Mouse (Mus musculus) intestine, postnatal 0 days (tissue): ENCODE measurements around the gene Zc3h12c. TPM values are rescaled to one million over a fixed set of nuclear protein-coding genes. Genes with fewer than 3 reads are reported as not detected.
"Not testable (repeated sequence)": the region's sequence is repeated elsewhere in the genome, so short reads cannot be mapped to it uniquely, and the experiment has no call there.

Source experiments
- ATAC-seq: fragments of 200-750 bp; cut with Nextera tagmentation; 2 replicates; pipeline ENCODE4 v1.8.0; 2017; ENCODE audit warnings: mild to moderate bottlenecking, moderate TSS enrichment, moderate library complexity
- H3K27ac ChIP-seq: fragments of 300-500 bp; sonication (generic); 2 replicates; pipeline ENCODE4 v1.5.1; 2014; ENCODE audit warnings: mild to moderate bottlenecking, low read depth, low read length, moderate library complexity
- H3K27me3 ChIP-seq: fragments of 300-500 bp; sonication (generic); replicated peaks from 2 replicates; pipeline ENCODE4 v1.6.1; 2014; ENCODE audit warnings: low read length, mixed read lengths; ENCODE audit not compliant: control insufficient read depth, insufficient read depth
- H3K36me3 ChIP-seq: fragments of 300-500 bp; sonication (generic); 2 replicates; pipeline ENCODE4 v1.6.1; 2014; ENCODE audit warnings: mild to moderate bottlenecking, moderate library complexity; ENCODE audit not compliant: control insufficient read depth, insufficient read depth
- H3K4me1 ChIP-seq: fragments of 300-500 bp; sonication (generic); replicated peaks from 2 replicates; pipeline ENCODE4 v1.6.1; 2014; ENCODE audit warnings: antibody characterized with exemption, low read length, mixed read lengths; ENCODE audit not compliant: control insufficient read depth, insufficient read depth
- H3K4me2 ChIP-seq: fragments of 300-500 bp; sonication (generic); replicated peaks from 2 replicates; pipeline ENCODE4 v1.6.1; 2014; ENCODE audit warnings: low read depth, mild to moderate bottlenecking, moderate library complexity
- H3K4me3 ChIP-seq: fragments of 300-500 bp; sonication (generic); 2 replicates; pipeline ENCODE4 v1.5.1; 2014; ENCODE audit warnings: low read depth, low read length
- H3K9ac ChIP-seq: fragments of 300-500 bp; sonication (generic); 2 replicates; pipeline ENCODE4 v1.6.1; 2014; ENCODE audit warnings: mild to moderate bottlenecking, low read depth, low read length
- H3K9me3 ChIP-seq: fragments of 300-500 bp; sonication (generic); 2 replicates; pipeline ENCODE4 v1.6.1; 2016; ENCODE audit warnings: mixed run types; ENCODE audit not compliant: control insufficient read depth
- CTCF ChIP-seq: sonication (generic); IDR thresholded peaks from 2 replicates; pipeline ENCODE4 v1.5.1; 2016; ENCODE audit warnings: low read depth, mild to moderate bottlenecking, control low read depth, antibody characterized with exemption, moderate library complexity
- WGBS: fragments of 180-500 bp; shearing (Covaris S2); extraction: QIAGEN DNeasy Blood & Tissue Kit; methylation state at CpG from one replicate; pipeline ENCODE4 v1.1.7; 2014; 5-methylcytosine and 5-hydroxymethylcytosine counted together
- microRNA-seq: library from miRNA; unstranded; fragments of <30 nt; microRNA quantifications from one replicate; pipeline ENCODE4, GENCODE M21; 2016
- polyA plus RNA-seq: library from polyadenylated mRNA; unstranded; fragments of >200 nt; fragmentation: Nextera tagmentation; extraction: Ambion mirVana; gene quantifications from 2 replicates; pipeline ENCODE4 v1.2.1, GENCODE M21; 2015

The Zc3h12c gene
- polyA plus RNA-seq, 1 experiment from 2014 or later, result 0.95 TPM

GRCm38 (mm10) chr9:52077692-52078091 lies 90.7 kb downstream of the Zc3h12c start:
- Histone ChIP-seq H3K4me1 (no peaks in the 10 kb centered on the region), H3K9me3 (no peaks in the 10 kb centered on the region), H3K27me3 (no peaks in the 10 kb centered on the region; the same call in 1 of the 2 replicates), H3K4me3 (no peak overlapping the region), H3K27ac (no peak overlapping the region), H3K4me2 (no peak overlapping the region), H3K9ac (no peak overlapping the region), H3K36me3 (peaks cover 24% of the 10 kb centered on the region)
- 77% methylated on average over 1 of the region's 1 CpGs for WGBS
- no peak for ATAC-seq
- no peak for TF ChIP-seq CTCF

- 94% methylated on average over 2 of the region's 2 CpGs for whole genome bisulfite sequencing
- H3K4me1 ChIP-seq, result no peaks in the 10 kb centered on the region
- H3K36me3 ChIP-seq, result peaks cover 27% of the 10 kb centered on the region
- no peak for ATAC-seq
- H3K4me2 ChIP-seq, result no peak overlapping the region
- H3K4me3 ChIP-seq, result no peak overlapping the region
- no peak overlapping the region for H3K27ac ChIP-seq
- no peak overlapping the region for H3K9ac ChIP-seq
- no peaks in the 10 kb centered on the region; the same call in 1 of the 2 replicates for H3K27me3 ChIP-seq
- no peak for TF ChIP-seq CTCF
- no peaks in the 10 kb centered on the region for H3K9me3 ChIP-seq
Measured at GRCm38 (mm10) chr9:52076089-52076488, 92.3 kb downstream of the Zc3h12c start.

DNA sequence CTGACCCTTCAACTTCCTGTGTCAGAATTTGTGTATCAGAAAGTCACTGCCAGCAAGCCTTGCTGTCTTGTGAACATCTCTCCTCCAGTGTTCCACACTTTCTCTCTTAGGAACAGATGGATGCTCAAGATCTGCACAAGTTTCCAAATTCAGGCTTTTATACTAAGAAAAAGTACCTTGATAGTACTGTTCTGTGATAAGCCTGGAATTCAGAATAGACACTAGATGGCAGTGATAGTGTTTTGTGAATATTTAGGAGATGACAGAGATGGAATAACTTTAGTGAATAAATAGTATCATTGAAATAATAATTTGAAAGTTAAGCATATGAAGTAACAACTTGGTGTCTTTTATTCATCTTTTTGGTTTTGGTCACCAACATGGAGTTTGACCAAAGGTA lies 96.2 kb downstream of the Zc3h12c start:
- Histone ChIP-seq H3K4me3 (no peak overlapping the region), H3K4me2 (no peak overlapping the region), H3K9ac (no peak overlapping the region), H3K36me3 (peaks cover 34% of the 10 kb centered on the region), H3K27me3 (no peaks in the 10 kb centered on the region; the same call in 1 of the 2 replicates), H3K4me1 (no peaks in the 10 kb centered on the region), H3K27ac (no peak overlapping the region), H3K9me3 (no peaks in the 10 kb centered on the region)
- no peak for ATAC-seq
- 0 out of 2 replicates have a peak, but pooled peaks have one; percentile 10 for TF ChIP-seq CTCF

DNA sequence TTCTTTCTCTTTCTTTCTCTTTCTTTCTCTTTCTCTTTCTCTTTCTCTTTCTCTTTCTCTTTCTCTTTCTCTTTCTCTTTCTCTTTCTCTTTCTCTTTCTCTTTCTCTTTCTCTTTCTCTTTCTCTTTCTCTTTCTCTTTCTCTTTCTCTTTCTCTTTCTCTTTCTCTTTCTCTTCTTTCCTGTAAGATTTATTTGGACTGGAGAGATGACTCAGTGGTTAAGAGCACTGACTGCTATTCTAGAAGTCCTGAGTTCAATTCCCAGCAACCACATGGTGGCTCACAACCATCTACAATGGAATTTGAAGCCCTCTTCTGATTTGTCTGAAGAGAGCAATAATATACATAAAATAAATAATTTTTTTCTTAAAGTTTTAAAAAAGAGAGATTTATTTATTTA lies 97.0 kb downstream of the Zc3h12c start:
- H3K9ac ChIP-seq, H3K27me3 ChIP-seq, H3K4me2 ChIP-seq, H3K4me3 ChIP-seq, H3K4me1 ChIP-seq, H3K9me3 ChIP-seq, H3K27ac ChIP-seq, ATAC-seq: not testable (repeated sequence)
- H3K36me3 ChIP-seq, result peaks cover 34% of the 10 kb centered on the region

DNA sequence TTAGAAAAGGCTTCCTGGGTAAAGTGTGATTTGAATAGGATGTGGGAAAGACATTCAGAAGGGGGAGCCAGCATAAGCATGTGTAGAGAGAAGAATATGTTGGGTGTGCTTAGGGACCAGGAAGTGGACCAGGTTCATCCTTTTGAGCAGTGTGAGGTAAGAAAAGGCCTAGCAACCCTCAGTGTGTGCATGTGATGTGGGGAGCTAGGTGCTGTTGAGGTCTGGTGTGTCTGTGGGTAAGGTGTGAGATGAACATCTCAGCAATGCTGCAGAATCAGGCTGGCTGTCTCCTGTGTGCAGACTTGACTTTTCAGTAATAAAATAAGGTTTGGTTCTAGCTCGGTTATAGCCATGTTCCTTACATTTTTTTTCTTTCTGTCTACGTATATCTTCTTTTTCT lies 98.3 kb downstream of the Zc3h12c start:
- H3K4me2 ChIP-seq, result no peak overlapping the region
- no peak overlapping the region for H3K27ac ChIP-seq
- no peak overlapping the region for H3K9ac ChIP-seq
- no peak overlapping the region for H3K4me3 ChIP-seq
- no peaks in the 10 kb centered on the region; the same call in 1 of the 2 replicates for H3K27me3 ChIP-seq
- no peaks in the 10 kb centered on the region for H3K4me1 ChIP-seq
- H3K36me3 ChIP-seq, result peaks cover 34% of the 10 kb centered on the region
- no peak for TF ChIP-seq CTCF
- ATAC-seq, result no peak
- 88% methylated on average over 2 of the region's 2 CpGs for WGBS
- H3K9me3 ChIP-seq, result no peaks in the 10 kb centered on the region

Small RNA genes within 50 kb of the gene (microRNA-seq; reads per million reads assigned to microRNA genes)
- not detected for gene Gm27686
- gene Mir6244, result not detected

Other genes with a start within 250 kb of the Zc3h12c start
- gene Fdx1, start 205.0 kb downstream of the Zc3h12c start, polyA plus RNA-seq, result 126 and 129 TPM in 2 replicates
- gene Rdx, start 121.4 kb downstream of the Zc3h12c start, polyA plus RNA-seq, result 31.3 and 34.9 TPM in 2 replicates